Mouse (Mus musculus): ENCODE results near the gene Cldn5.
A peak's percentile ranks its signal among the peaks of the same experiment; 100 is the strongest.

Cldn5 gene

GRCm38 (mm10) chr16:18785025-18785424, 8.4 kb downstream of the Cldn5 start:
- DNase-seq (ENCODE audit: low spot score in 2 of 2): no peak

- no peak for DNase-seq (ENCODE audit: low spot score in 2 of 2)
Measured at GRCm38 (mm10) chr16:18785485-18785884, 8.8 kb downstream of the Cldn5 start.

GRCm38 (mm10) chr16:18786652-18787051, 10.0 kb downstream of the Cldn5 start:
- DNase-seq (ENCODE audit: low spot score in 2 of 2): no peak

GRCm38 (mm10) chr16:18788627-18789406, 12.2 kb downstream of the Cldn5 start:
- no peak for DNase-seq (ENCODE audit: low spot score in 2 of 2)

GRCm38 (mm10) chr16:18795223-18795899, 18.7 kb downstream of the Cldn5 start:
- DNase-seq (ENCODE audit: low spot score in 2 of 2): peak in 1 of 2 experiments; percentile 64

GRCm38 (mm10) chr16:18796645-18797044, 20.0 kb downstream of the Cldn5 start:
- peak in 1 of 2 experiments; percentile 49 for DNase-seq (ENCODE audit: low spot score in 2 of 2)

- DNase-seq (ENCODE audit: low spot score in 2 of 2): no peak
Measured at GRCm38 (mm10) chr16:18798151-18798550, 21.5 kb downstream of the Cldn5 start.

- peak; percentile 80 to 85 for DNase-seq (ENCODE audit: low spot score in 2 of 2)
Measured at GRCm38 (mm10) chr16:18798841-18799240, 22.2 kb downstream of the Cldn5 start.

- no peak for DNase-seq (ENCODE audit: low spot score in 2 of 2)
Measured at GRCm38 (mm10) chr16:18805746-18806145, 29.1 kb downstream of the Cldn5 start.

GRCm38 (mm10) chr16:18809001-18809400, 32.4 kb downstream of the Cldn5 start:
- DNase-seq (ENCODE audit: low spot score in 2 of 2): no peak

GRCm38 (mm10) chr16:18811032-18811431, 34.4 kb downstream of the Cldn5 start:
- DNase-seq (ENCODE audit: low spot score in 2 of 2): no peak

- DNase-seq (ENCODE audit: low spot score in 2 of 2): peak; percentile 91 to 96
Measured at GRCm38 (mm10) chr16:18811468-18812384, 35.1 kb downstream of the Cldn5 start, which contains the start of the genes Ufd1 and Cdc45. TSS of gene Ufd1 (plus strand) at chr16:18811779. TSS of gene Cdc45 (minus strand) at chr16:18811987.

- no peak for DNase-seq (ENCODE audit: low spot score in 2 of 2)
Measured at GRCm38 (mm10) chr16:18812385-18812910, 35.8 kb downstream of the Cldn5 start.

- DNase-seq (ENCODE audit: low spot score in 2 of 2): no peak
Measured at GRCm38 (mm10) chr16:18822356-18822755, 45.7 kb downstream of the Cldn5 start.

GRCm38 (mm10) chr16:18822925-18823324, 46.3 kb downstream of the Cldn5 start:
- DNase-seq (ENCODE audit: low spot score in 2 of 2): no peak

Measured in right cerebral cortex, postnatal 10 days (tissue).